Mouse (Mus musculus): ENCODE results near the gene Slc25a21. TPM values are rescaled to one million over a fixed set of nuclear protein-coding genes. Genes with fewer than 3 reads are reported as not detected.

Gene Slc25a21
- polyA plus RNA-seq, 1 experiment from 2014 or later: 0.19 TPM

GRCm38 (mm10) chr12:56822122-56822521, 375.1 kb downstream of the Slc25a21 start:
- no peak for ATAC-seq (replicated peaks; ENCODE audit: low FRiP score, low TSS enrichment, low read depth)
- Histone ChIP-seq H3K36me3 (ENCODE audit: control insufficient read depth, insufficient read depth, low read length) (no peaks in the 10 kb centered on the region), H3K4me2 (ENCODE audit: low read length) (no peak overlapping the region), H3K27ac (ENCODE audit: low read depth) (no peak overlapping the region), H3K4me1 (replicated peaks; ENCODE audit: control insufficient read depth, insufficient read depth, low read length) (no peaks in the 10 kb centered on the region), H3K4me3 (ENCODE audit: low read depth, low read length) (no peak overlapping the region), H3K27me3 (replicated peaks; ENCODE audit: control insufficient read depth, insufficient read depth, low read length) (no peaks in the 10 kb centered on the region), H3K9ac (ENCODE audit: low read length) (no peak overlapping the region), H3K9me3 (ENCODE audit: control insufficient read depth, low read length) (no peaks in the 10 kb centered on the region)
- WGBS: 51% methylated on average over 2 of the region's 2 CpGs
- no peak for DNase-seq (ENCODE audit: low spot score)

- WGBS: 83% methylated on average over 2 of the region's 2 CpGs
- no peak for DNase-seq (ENCODE audit: low spot score)
- no peak overlapping the region for H3K4me2 ChIP-seq (ENCODE audit: low read length)
- H3K4me1 ChIP-seq (replicated peaks; ENCODE audit: control insufficient read depth, insufficient read depth, low read length): no peaks in the 10 kb centered on the region
- no peak for ATAC-seq (replicated peaks; ENCODE audit: low FRiP score, low TSS enrichment, low read depth)
- no peak overlapping the region for H3K9ac ChIP-seq (ENCODE audit: low read length)
- no peaks in the 10 kb centered on the region for H3K27me3 ChIP-seq (replicated peaks; ENCODE audit: control insufficient read depth, insufficient read depth, low read length)
- H3K36me3 ChIP-seq (ENCODE audit: control insufficient read depth, insufficient read depth, low read length): no peaks in the 10 kb centered on the region
- H3K9me3 ChIP-seq (ENCODE audit: control insufficient read depth, low read length): no peaks in the 10 kb centered on the region
- H3K4me3 ChIP-seq (ENCODE audit: low read depth, low read length): no peak overlapping the region
- no peak overlapping the region for H3K27ac ChIP-seq (ENCODE audit: low read depth)
These were observed 376.7 kb downstream of the Slc25a21 start for GRCm38 (mm10) chr12:56820604-56821003.

- ATAC-seq (replicated peaks; ENCODE audit: low FRiP score, low TSS enrichment, low read depth) (no peak), DNase-seq (ENCODE audit: low spot score) (no peak)
- Histone ChIP-seq H3K36me3 (ENCODE audit: control insufficient read depth, insufficient read depth, low read length) (no peaks in the 10 kb centered on the region), H3K4me3 (ENCODE audit: low read depth, low read length) (no peak overlapping the region), H3K9ac (ENCODE audit: low read length) (no peak overlapping the region), H3K4me1 (replicated peaks; ENCODE audit: control insufficient read depth, insufficient read depth, low read length) (no peaks in the 10 kb centered on the region), H3K9me3 (ENCODE audit: control insufficient read depth, low read length) (no peaks in the 10 kb centered on the region), H3K4me2 (ENCODE audit: low read length) (no peak overlapping the region), H3K27ac (ENCODE audit: low read depth) (no peak overlapping the region), H3K27me3 (replicated peaks; ENCODE audit: control insufficient read depth, insufficient read depth, low read length) (no peaks in the 10 kb centered on the region)
- 64% methylated on average over 2 of the region's 2 CpGs for WGBS
These were observed 389.8 kb downstream of the Slc25a21 start for GRCm38 (mm10) chr12:56807483-56807882.

- H3K4me3 ChIP-seq (ENCODE audit: low read depth, low read length): no peak overlapping the region
- 83% methylated on average over 2 of the region's 2 CpGs for WGBS
- no peaks in the 10 kb centered on the region for H3K9me3 ChIP-seq (ENCODE audit: control insufficient read depth, low read length)
- H3K4me2 ChIP-seq (ENCODE audit: low read length): no peak overlapping the region
- no peaks in the 10 kb centered on the region for H3K4me1 ChIP-seq (replicated peaks; ENCODE audit: control insufficient read depth, insufficient read depth, low read length)
- no peaks in the 10 kb centered on the region for H3K36me3 ChIP-seq (ENCODE audit: control insufficient read depth, insufficient read depth, low read length)
- H3K9ac ChIP-seq (ENCODE audit: low read length): no peak overlapping the region
- no peaks in the 10 kb centered on the region for H3K27me3 ChIP-seq (replicated peaks; ENCODE audit: control insufficient read depth, insufficient read depth, low read length)
- no peak for ATAC-seq (replicated peaks; ENCODE audit: low FRiP score, low TSS enrichment, low read depth)
- no peak for DNase-seq (ENCODE audit: low spot score)
- no peak overlapping the region for H3K27ac ChIP-seq (ENCODE audit: low read depth)
These were observed 390.2 kb downstream of the Slc25a21 start for GRCm38 (mm10) chr12:56807078-56807477.

GRCm38 (mm10) chr12:56804487-56804886, 392.8 kb downstream of the Slc25a21 start:
- H3K36me3 ChIP-seq (ENCODE audit: control insufficient read depth, insufficient read depth, low read length): no peaks in the 10 kb centered on the region
- DNase-seq (ENCODE audit: low spot score) (no peak), ATAC-seq (replicated peaks; ENCODE audit: low FRiP score, low TSS enrichment, low read depth) (no peak)
- no peak overlapping the region for H3K27ac ChIP-seq (ENCODE audit: low read depth)
- H3K9ac ChIP-seq (ENCODE audit: low read length): no peak overlapping the region
- H3K4me2 ChIP-seq (ENCODE audit: low read length): no peak overlapping the region
- H3K9me3 ChIP-seq (ENCODE audit: control insufficient read depth, low read length): no peaks in the 10 kb centered on the region
- H3K4me1 ChIP-seq (replicated peaks; ENCODE audit: control insufficient read depth, insufficient read depth, low read length): no peaks in the 10 kb centered on the region
- H3K4me3 ChIP-seq (ENCODE audit: low read depth, low read length): no peak overlapping the region
- H3K27me3 ChIP-seq (replicated peaks; ENCODE audit: control insufficient read depth, insufficient read depth, low read length): no peaks in the 10 kb centered on the region
- WGBS: 31% methylated on average over 3 of the region's 3 CpGs

- H3K9me3 ChIP-seq (ENCODE audit: control insufficient read depth, low read length): no peaks in the 10 kb centered on the region
- no peak for ATAC-seq (replicated peaks; ENCODE audit: low FRiP score, low TSS enrichment, low read depth)
- no peak overlapping the region for H3K27ac ChIP-seq (ENCODE audit: low read depth)
- H3K27me3 ChIP-seq (replicated peaks; ENCODE audit: control insufficient read depth, insufficient read depth, low read length): no peaks in the 10 kb centered on the region
- WGBS: 75% methylated on average over 6 of the region's 6 CpGs
- no peak overlapping the region for H3K9ac ChIP-seq (ENCODE audit: low read length)
- H3K4me2 ChIP-seq (ENCODE audit: low read length): no peak overlapping the region
- no peak for DNase-seq (ENCODE audit: low spot score)
- no peaks in the 10 kb centered on the region for H3K36me3 ChIP-seq (ENCODE audit: control insufficient read depth, insufficient read depth, low read length)
- no peaks in the 10 kb centered on the region for H3K4me1 ChIP-seq (replicated peaks; ENCODE audit: control insufficient read depth, insufficient read depth, low read length)
- no peak overlapping the region for H3K4me3 ChIP-seq (ENCODE audit: low read depth, low read length)
These were observed 398.4 kb downstream of the Slc25a21 start for GRCm38 (mm10) chr12:56798641-56799415.

GRCm38 (mm10) chr12:56789236-56789635, 408.0 kb downstream of the Slc25a21 start:
- no peak for ATAC-seq (replicated peaks; ENCODE audit: low FRiP score, low TSS enrichment, low read depth)
- 71% methylated on average over 4 of the region's 4 CpGs for WGBS

GRCm38 (mm10) chr12:56785250-56785649, 412.0 kb downstream of the Slc25a21 start:
- no peaks in the 10 kb centered on the region for H3K9me3 ChIP-seq (ENCODE audit: control insufficient read depth, low read length)
- no peak overlapping the region for H3K4me2 ChIP-seq (ENCODE audit: low read length)
- no peaks in the 10 kb centered on the region for H3K4me1 ChIP-seq (replicated peaks; ENCODE audit: control insufficient read depth, insufficient read depth, low read length)
- DNase-seq (ENCODE audit: low spot score) (no peak), ATAC-seq (replicated peaks; ENCODE audit: low FRiP score, low TSS enrichment, low read depth) (no peak)
- no peaks in the 10 kb centered on the region for H3K36me3 ChIP-seq (ENCODE audit: control insufficient read depth, insufficient read depth, low read length)
- H3K27ac ChIP-seq (ENCODE audit: low read depth): no peak overlapping the region
- H3K27me3 ChIP-seq (replicated peaks; ENCODE audit: control insufficient read depth, insufficient read depth, low read length): no peaks in the 10 kb centered on the region
- no peak overlapping the region for H3K9ac ChIP-seq (ENCODE audit: low read length)
- no peak overlapping the region for H3K4me3 ChIP-seq (ENCODE audit: low read depth, low read length)
- 79% methylated on average over 1 of the region's 1 CpGs for WGBS

More at GRCm38 (mm10) chr12:56789236-56789635, 408.0 kb downstream of the Slc25a21 start:
- Histone ChIP-seq H3K27ac (ENCODE audit: low read depth) (no peak overlapping the region), H3K9me3 (ENCODE audit: control insufficient read depth, low read length) (no peaks in the 10 kb centered on the region), H3K9ac (ENCODE audit: low read length) (no peak overlapping the region), H3K27me3 (replicated peaks; ENCODE audit: control insufficient read depth, insufficient read depth, low read length) (no peaks in the 10 kb centered on the region), H3K36me3 (ENCODE audit: control insufficient read depth, insufficient read depth, low read length) (no peaks in the 10 kb centered on the region), H3K4me1 (replicated peaks; ENCODE audit: control insufficient read depth, insufficient read depth, low read length) (no peaks in the 10 kb centered on the region), H3K4me2 (ENCODE audit: low read length) (no peak overlapping the region), H3K4me3 (ENCODE audit: low read depth, low read length) (no peak overlapping the region)
- DNase-seq (ENCODE audit: low spot score): no peak

- WGBS: 80% methylated on average over 5 of the region's 5 CpGs
- no peak overlapping the region for H3K4me3 ChIP-seq (ENCODE audit: low read depth, low read length)
- ATAC-seq (replicated peaks; ENCODE audit: low FRiP score, low TSS enrichment, low read depth): no peak
These were observed 416.1 kb downstream of the Slc25a21 start for GRCm38 (mm10) chr12:56781196-56781595.

More at GRCm38 (mm10) chr12:56781196-56781595, 416.1 kb downstream of the Slc25a21 start:
- Histone ChIP-seq H3K27me3 (replicated peaks; ENCODE audit: control insufficient read depth, insufficient read depth, low read length) (no peaks in the 10 kb centered on the region), H3K27ac (ENCODE audit: low read depth) (no peak overlapping the region), H3K36me3 (ENCODE audit: control insufficient read depth, insufficient read depth, low read length) (no peaks in the 10 kb centered on the region), H3K9ac (ENCODE audit: low read length) (no peak overlapping the region), H3K4me2 (ENCODE audit: low read length) (no peak overlapping the region), H3K4me1 (replicated peaks; ENCODE audit: control insufficient read depth, insufficient read depth, low read length) (no peaks in the 10 kb centered on the region), H3K9me3 (ENCODE audit: control insufficient read depth, low read length) (no peaks in the 10 kb centered on the region)
- DNase-seq (ENCODE audit: low spot score): no peak

Data from intestine, embryonic 14.5 days (tissue).